Mouse (Mus musculus) forebrain, embryonic 14.5 days (tissue): ENCODE results near the gene Ank2. TPM values are rescaled to one million over a fixed set of nuclear protein-coding genes. Genes with fewer than 3 reads are reported as not detected.

ENCODE experiments used
- ATAC-seq: fragments of 200-750 bp; cut with Nextera tagmentation; 2 replicates; pipeline ENCODE4 v1.8.0; 2017; ENCODE audit warnings: mild to moderate bottlenecking, moderate library complexity
- DNase-seq: peaks from one replicate; pipeline ENCODE4 v3.0.0-alpha.2; 2015; ENCODE audit warnings: low spot score
- H3K27ac ChIP-seq: fragments of 300-500 bp; sonication (generic); 2 replicates; pipeline ENCODE4 v1.5.1; 2014; ENCODE audit warnings: low read depth, mild to moderate bottlenecking, control low read depth, low read length, moderate library complexity
- H3K27me3 ChIP-seq: fragments of 300-500 bp; sonication (generic); replicated peaks from 2 replicates; pipeline ENCODE4 v1.6.1; 2014; ENCODE audit warnings: low read length, control low read depth, mixed read lengths; ENCODE audit not compliant: control insufficient read depth, insufficient read depth
- H3K36me3 ChIP-seq: fragments of 300-500 bp; sonication (generic); 2 replicates; pipeline ENCODE4 v1.6.1; 2014; ENCODE audit warnings: low read length, control low read depth; ENCODE audit not compliant: control insufficient read depth, insufficient read depth
- H3K4me1 ChIP-seq: fragments of 300-500 bp; sonication (generic); 2 replicates; pipeline ENCODE4 v1.6.1; 2014; ENCODE audit warnings: antibody characterized with exemption, low read length, control low read depth; ENCODE audit not compliant: control insufficient read depth, insufficient read depth
- H3K4me2 ChIP-seq: fragments of 300-500 bp; sonication (generic); 2 replicates; pipeline ENCODE4 v1.6.1; 2014; ENCODE audit warnings: mild to moderate bottlenecking, control low read depth, low read length
- H3K4me3 ChIP-seq: fragments of 300-500 bp; sonication (generic); 2 replicates; pipeline ENCODE4 v1.5.1; 2014; ENCODE audit warnings: low read depth, low read length, control low read depth
- H3K9ac ChIP-seq: fragments of 300-500 bp; sonication (generic); 2 replicates; pipeline ENCODE4 v1.6.1; 2014; ENCODE audit warnings: mild to moderate bottlenecking, low read length, control low read depth, moderate library complexity
- H3K9me3 ChIP-seq: fragments of 300-500 bp; sonication (generic); replicated peaks from 2 replicates; pipeline ENCODE4 v1.6.1; 2016; ENCODE audit warnings: low read length, control low read depth, mixed read lengths; ENCODE audit not compliant: control insufficient read depth
- WGBS: fragments of 180-500 bp; shearing (Covaris S2); extraction: QIAGEN DNeasy Blood & Tissue Kit; methylation state at CpG from one replicate; pipeline ENCODE4 v1.1.7; 2014; 5-methylcytosine and 5-hydroxymethylcytosine counted together
- polyA plus RNA-seq: library from polyadenylated mRNA; unstranded; fragments of >200 nt; fragmentation: Nextera tagmentation; extraction: Ambion mirVana; gene quantifications from 2 replicates; pipeline ENCODE4 v1.2.1, GENCODE M21; 2014

Ank2 gene
- polyA plus RNA-seq, 1 experiment from 2014 or later, result 61.8 TPM

DNA sequence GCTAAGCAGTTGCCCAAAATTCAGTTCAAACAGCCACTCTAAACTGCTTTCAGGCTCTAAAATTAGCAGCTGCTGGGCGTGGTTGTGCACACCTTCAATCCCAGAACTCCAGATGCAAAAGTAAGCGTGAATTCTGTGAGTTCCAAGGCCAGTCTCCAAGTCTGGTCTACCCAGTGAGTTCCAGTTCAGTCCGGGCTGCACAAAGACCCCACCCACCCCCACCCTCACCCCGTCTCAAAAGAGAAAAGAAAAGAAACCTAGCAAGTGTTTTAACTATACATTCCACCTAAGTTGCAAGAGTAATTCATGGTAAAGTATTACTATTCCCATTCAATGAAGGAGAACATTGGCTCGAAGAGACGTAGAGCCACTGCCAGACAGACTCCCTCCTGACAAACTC, 45.9 kb downstream of the Ank2 start:
- WGBS, result 67% methylated on average over 6 of the region's 6 CpGs

DNA sequence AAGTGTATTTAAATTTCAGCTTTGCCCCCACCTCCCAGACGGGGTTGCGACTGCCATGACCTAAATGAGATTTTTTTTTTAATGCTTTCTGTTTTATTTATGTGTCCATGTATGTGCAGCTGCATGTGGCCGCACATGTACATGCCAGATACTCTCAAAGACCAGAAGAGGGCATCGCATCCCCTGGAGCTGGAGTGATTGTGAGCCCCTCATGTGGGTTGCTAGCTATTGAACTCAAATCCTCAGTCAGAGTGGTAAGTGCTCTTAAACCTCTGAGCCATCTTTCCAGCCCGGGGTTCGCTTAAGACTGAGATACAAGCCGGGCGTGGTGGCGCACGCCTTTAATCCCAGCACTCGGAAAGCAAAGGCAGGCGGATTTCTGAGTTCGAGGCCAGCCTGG, 46.9 kb downstream of the Ank2 start:
- H3K9ac ChIP-seq, result no peak overlapping the region
- ATAC-seq, result no peak
- H3K4me1 ChIP-seq, result no peaks in the 10 kb centered on the region
- no peak overlapping the region for H3K27ac ChIP-seq
- H3K27me3 ChIP-seq, result no peaks in the 10 kb centered on the region
- H3K36me3 ChIP-seq, result no peaks in the 10 kb centered on the region
- no peak overlapping the region for H3K4me2 ChIP-seq
- WGBS, result 48% methylated on average over 13 of the region's 13 CpGs
- H3K4me3 ChIP-seq, result no peak overlapping the region
- peak; percentile 66 for DNase-seq
- H3K9me3 ChIP-seq, result no peaks in the 10 kb centered on the region

More for the DNA sequence above, 45.9 kb downstream of the Ank2 start:
- H3K27ac ChIP-seq, result no peak overlapping the region
- H3K4me2 ChIP-seq, result no peak overlapping the region
- no peaks in the 10 kb centered on the region for H3K27me3 ChIP-seq
- H3K36me3 ChIP-seq, result no peaks in the 10 kb centered on the region
- no peaks in the 10 kb centered on the region for H3K9me3 ChIP-seq
- H3K9ac ChIP-seq, result no peak overlapping the region
- no peak for ATAC-seq
- no peaks in the 10 kb centered on the region for H3K4me1 ChIP-seq
- no peak for DNase-seq
- no peak overlapping the region for H3K4me3 ChIP-seq

DNA sequence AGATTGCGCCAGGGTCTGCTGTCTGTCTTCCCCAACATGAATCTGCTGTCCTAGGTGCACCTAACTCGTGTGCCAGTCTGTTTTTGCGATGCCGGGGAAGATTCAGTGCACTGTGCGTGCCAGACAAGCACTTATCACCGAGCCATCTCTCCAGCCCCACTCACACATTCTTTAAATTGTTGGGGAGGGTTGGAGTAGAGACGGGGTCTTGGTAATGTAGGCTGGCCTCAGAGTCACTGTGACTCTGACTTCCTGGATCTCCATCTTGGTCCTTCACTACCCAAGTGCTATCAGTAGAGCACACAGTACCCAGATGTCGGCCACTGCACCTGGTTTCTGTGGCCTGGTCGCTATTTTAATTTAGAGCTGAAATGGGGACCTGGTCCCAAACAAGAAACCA, 47.4 kb downstream of the Ank2 start:
- no peaks in the 10 kb centered on the region for H3K27me3 ChIP-seq
- H3K36me3 ChIP-seq, result no peaks in the 10 kb centered on the region
- no peak overlapping the region for H3K4me2 ChIP-seq
- H3K4me1 ChIP-seq, result no peaks in the 10 kb centered on the region
- no peak overlapping the region for H3K27ac ChIP-seq
- DNase-seq (no peak), ATAC-seq (no peak)
- no peak overlapping the region for H3K4me3 ChIP-seq
- H3K9ac ChIP-seq, result no peak overlapping the region
- no peaks in the 10 kb centered on the region for H3K9me3 ChIP-seq
- WGBS, result 80% methylated on average over 9 of the region's 9 CpGs

DNA sequence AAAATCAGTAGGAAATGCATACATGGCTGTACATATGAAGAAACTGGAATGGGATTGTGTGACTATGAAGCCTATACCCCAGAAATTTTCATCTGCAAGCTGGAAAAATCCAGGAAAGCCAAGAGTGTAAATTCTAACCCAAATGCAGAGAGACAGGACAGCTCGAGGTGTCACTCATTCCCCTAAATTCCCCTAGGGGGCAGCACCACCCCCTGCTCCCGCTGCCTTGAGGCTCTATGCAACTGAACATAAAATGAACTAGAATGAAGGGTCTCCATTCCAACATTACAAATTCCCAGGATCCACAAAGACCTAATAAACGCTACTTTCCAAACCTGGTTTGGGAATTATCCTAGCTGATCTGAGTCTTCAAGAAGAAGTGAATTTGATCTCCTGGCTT, 48.1 kb downstream of the Ank2 start:
- 7% methylated on average over 3 of the region's 3 CpGs for WGBS

DNA sequence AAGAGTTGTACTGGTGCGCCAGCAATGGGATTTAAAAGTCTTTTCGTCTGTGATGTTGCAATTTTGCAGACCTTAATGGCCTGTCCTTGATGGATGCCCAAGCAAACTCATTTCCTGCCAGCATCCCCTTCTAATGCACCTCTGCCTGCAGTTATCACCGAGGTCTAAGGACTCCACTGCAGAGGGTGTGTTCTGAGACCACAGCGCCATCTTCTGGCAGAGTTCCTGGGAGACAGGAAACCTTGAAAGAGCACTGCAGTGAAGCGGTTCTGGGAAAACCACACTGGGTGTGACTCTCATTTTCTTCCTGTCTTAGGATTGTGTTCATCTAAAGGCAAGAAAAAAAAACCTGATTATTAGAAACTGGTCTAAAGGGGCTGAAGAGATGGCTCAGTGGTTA, 53.0 kb downstream of the Ank2 start:
- H3K9me3 ChIP-seq, result no peaks in the 10 kb centered on the region
- no peak overlapping the region for H3K27ac ChIP-seq
- WGBS, result 55% methylated on average over 5 of the region's 5 CpGs
- no peak overlapping the region for H3K4me3 ChIP-seq
- no peaks in the 10 kb centered on the region for H3K4me1 ChIP-seq
- no peaks in the 10 kb centered on the region for H3K36me3 ChIP-seq
- H3K9ac ChIP-seq, result no peak overlapping the region
- DNase-seq (peak; percentile 77), ATAC-seq (peak; percentile 79; the same call in 1 of the 2 replicates)
- no peaks in the 10 kb centered on the region for H3K27me3 ChIP-seq
- H3K4me2 ChIP-seq, result no peak overlapping the region

More for the DNA sequence above, 48.1 kb downstream of the Ank2 start:
- Histone ChIP-seq H3K4me1 (no peaks in the 10 kb centered on the region), H3K9me3 (no peaks in the 10 kb centered on the region), H3K27ac (no peak overlapping the region), H3K4me2 (no peak overlapping the region), H3K27me3 (no peaks in the 10 kb centered on the region), H3K9ac (no peak overlapping the region), H3K36me3 (no peaks in the 10 kb centered on the region), H3K4me3 (no peak overlapping the region)
- DNase-seq, result peak; percentile 68
- peak; percentile 80 for ATAC-seq

DNA sequence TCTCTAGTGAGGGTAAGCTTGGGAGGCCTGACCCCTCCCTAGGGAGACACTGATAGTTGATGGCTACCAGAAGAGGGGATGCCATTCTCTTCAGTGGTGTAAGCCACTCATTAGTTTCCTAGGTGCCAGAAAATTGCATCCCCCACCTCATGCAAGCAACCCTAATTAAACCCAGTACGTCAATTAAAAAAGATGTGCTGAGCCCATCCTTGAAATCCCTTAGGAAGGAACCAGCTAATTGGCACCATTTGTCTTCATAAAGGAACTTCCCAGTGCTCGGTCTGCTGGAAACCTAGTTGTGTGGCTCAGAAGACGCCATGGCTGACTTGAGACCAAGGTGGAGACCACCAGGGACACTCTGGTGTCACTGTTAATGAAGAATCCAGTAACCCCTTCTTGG, 65.9 kb downstream of the Ank2 start:
- Histone ChIP-seq H3K36me3 (no peaks in the 10 kb centered on the region), H3K27me3 (no peaks in the 10 kb centered on the region), H3K9me3 (no peaks in the 10 kb centered on the region), H3K4me2 (no peak overlapping the region), H3K27ac (no peak overlapping the region), H3K9ac (no peak overlapping the region), H3K4me3 (no peak overlapping the region), H3K4me1 (peaks cover 3% of the 10 kb centered on the region; the same call in 1 of the 2 replicates)
- WGBS, result 11% methylated on average over 3 of the region's 3 CpGs
- ATAC-seq (peak; percentile 68; the same call in 1 of the 2 replicates), DNase-seq (peak; percentile 66)

DNA sequence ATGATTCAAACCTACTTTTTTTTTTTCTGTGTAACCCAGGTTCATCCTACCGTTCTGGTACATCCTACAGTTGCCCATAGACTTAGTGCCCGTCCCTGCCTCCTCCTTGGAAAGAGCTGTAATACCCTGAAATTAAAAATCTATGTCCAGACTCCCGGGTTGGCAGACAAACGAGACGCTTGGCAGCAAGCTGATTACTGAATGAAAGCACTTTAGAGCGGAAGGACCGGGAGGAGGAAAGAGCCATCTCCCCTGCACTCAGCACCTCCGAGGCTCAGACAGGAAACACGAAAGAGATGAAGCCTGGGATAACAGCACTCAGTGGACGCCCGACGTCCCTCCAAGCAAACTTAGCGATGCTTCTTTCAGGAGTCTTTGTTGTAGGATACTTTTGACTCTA, 69.3 kb downstream of the Ank2 start:
- no peak overlapping the region for H3K4me3 ChIP-seq
- ATAC-seq (no peak), DNase-seq (peak; percentile 41)
- H3K36me3 ChIP-seq, result no peaks in the 10 kb centered on the region
- H3K27ac ChIP-seq, result no peak overlapping the region
- peaks cover 3% of the 10 kb centered on the region; the same call in 1 of the 2 replicates for H3K4me1 ChIP-seq
- H3K27me3 ChIP-seq, result no peaks in the 10 kb centered on the region
- H3K4me2 ChIP-seq, result no peak overlapping the region
- WGBS, result 51% methylated on average over 13 of the region's 13 CpGs
- no peak overlapping the region for H3K9ac ChIP-seq
- no peaks in the 10 kb centered on the region for H3K9me3 ChIP-seq

DNA sequence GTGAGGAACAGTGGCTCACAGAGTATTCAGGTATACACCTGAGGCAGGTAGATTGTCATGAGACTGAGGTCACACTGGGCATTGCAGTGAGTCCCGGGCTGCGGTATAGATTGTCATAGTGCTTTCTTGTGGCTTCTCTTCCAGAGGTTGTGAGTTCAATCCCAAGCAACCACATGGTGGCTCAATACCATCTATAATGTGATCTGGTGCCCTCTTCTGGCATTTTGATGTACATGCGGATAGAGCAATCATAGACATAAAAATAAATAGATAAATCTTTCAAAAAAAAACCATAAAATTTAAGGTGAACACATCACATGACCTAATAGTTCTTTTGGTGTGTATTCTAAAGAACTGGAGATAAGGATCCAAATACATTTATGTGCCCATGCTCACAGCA, 70.6 kb downstream of the Ank2 start:
- WGBS, result 91% methylated on average over 3 of the region's 3 CpGs
- DNase-seq (peak; percentile 29), ATAC-seq (no peak)
- H3K4me1 ChIP-seq, result peaks cover 3% of the 10 kb centered on the region; the same call in 1 of the 2 replicates
- H3K9me3 ChIP-seq, result no peaks in the 10 kb centered on the region
- H3K36me3 ChIP-seq, result no peaks in the 10 kb centered on the region
- no peak overlapping the region for H3K9ac ChIP-seq
- H3K27me3 ChIP-seq, result no peaks in the 10 kb centered on the region
- H3K27ac ChIP-seq, result no peak overlapping the region
- no peak overlapping the region for H3K4me2 ChIP-seq
- H3K4me3 ChIP-seq, result no peak overlapping the region

DNA sequence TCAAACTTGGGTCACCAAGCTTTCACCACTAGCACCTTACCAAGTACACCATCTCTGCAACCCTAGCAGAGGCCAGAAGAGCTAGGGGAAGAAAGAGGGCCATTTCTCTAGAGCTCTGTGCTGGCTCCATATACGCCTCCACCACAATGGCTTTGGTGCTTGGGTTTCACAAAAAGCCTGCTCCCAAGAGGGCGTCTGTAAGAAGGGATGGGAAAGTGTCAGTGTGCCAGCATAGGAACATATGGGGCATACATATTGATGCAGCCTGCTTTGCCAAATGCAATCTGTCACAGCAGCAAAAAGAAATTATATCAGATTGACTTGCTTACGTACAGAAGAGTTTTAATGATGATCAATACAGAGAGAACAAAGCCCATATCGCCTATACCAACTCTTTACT, 82.2 kb downstream of the Ank2 start:
- Histone ChIP-seq H3K9me3 (no peaks in the 10 kb centered on the region), H3K4me2 (no peak overlapping the region), H3K9ac (no peak overlapping the region), H3K4me3 (no peak overlapping the region), H3K27me3 (no peaks in the 10 kb centered on the region), H3K36me3 (no peaks in the 10 kb centered on the region), H3K27ac (no peak overlapping the region), H3K4me1 (no peaks in the 10 kb centered on the region)
- ATAC-seq (peak; percentile 85; the same call in 1 of the 2 replicates), DNase-seq (peak; percentile 79)
- 72% methylated on average over 4 of the region's 4 CpGs for WGBS
